Mouse (Mus musculus): ENCODE data around the gene Gm49396. TPM values are rescaled to one million over a fixed set of nuclear protein-coding genes. Genes with fewer than 3 reads are reported as not detected.

The Gm49396 gene
- polyA plus RNA-seq, 2 experiments = 5.0 to 7.3 TPM

- no peaks in the 10 kb centered on the region for H3K9me3 ChIP-seq (ENCODE audit: control insufficient read depth, low read length)
- ATAC-seq (ENCODE audit: low FRiP score, low read depth) = peak; percentile 10
- TF ChIP-seq POLR2A (IDR thresholded peaks at IDR 0.05; ENCODE audit: borderline replicate concordance, extremely low read depth, insufficient read depth, insufficient read length) = no peak
- DNase-seq (ENCODE audit: low spot score) = no peak
- H3K27ac ChIP-seq (replicated peaks; ENCODE audit: low read depth, low read length) = peak overlapping the region; percentile 92
- peak overlapping the region; percentile 85 for H3K4me2 ChIP-seq (replicated peaks; ENCODE audit: low read depth, low read length, severe bottlenecking)
- peaks cover 14% of the 10 kb centered on the region for H3K4me1 ChIP-seq (ENCODE audit: control insufficient read depth, insufficient read depth, low read length)
- H3K27me3 ChIP-seq (ENCODE audit: control insufficient read depth, insufficient read depth, low read length) = no peaks in the 10 kb centered on the region
- H3K36me3 ChIP-seq (ENCODE audit: control insufficient read depth, insufficient read depth, low read length) = peaks cover 37% of the 10 kb centered on the region
- peak overlapping the region; percentile 98 for H3K9ac ChIP-seq (ENCODE audit: low read depth, low read length, severe bottlenecking)
- under 1% methylated on average over 59 of the region's 67 CpGs for WGBS
- H3K4me3 ChIP-seq (replicated peaks; ENCODE audit: low read length) = peak overlapping the region; percentile 96
These were observed 24.9 kb downstream of the Gm49396 start for GRCm38 (mm10) chr7:30587842-30588667.

DNA sequence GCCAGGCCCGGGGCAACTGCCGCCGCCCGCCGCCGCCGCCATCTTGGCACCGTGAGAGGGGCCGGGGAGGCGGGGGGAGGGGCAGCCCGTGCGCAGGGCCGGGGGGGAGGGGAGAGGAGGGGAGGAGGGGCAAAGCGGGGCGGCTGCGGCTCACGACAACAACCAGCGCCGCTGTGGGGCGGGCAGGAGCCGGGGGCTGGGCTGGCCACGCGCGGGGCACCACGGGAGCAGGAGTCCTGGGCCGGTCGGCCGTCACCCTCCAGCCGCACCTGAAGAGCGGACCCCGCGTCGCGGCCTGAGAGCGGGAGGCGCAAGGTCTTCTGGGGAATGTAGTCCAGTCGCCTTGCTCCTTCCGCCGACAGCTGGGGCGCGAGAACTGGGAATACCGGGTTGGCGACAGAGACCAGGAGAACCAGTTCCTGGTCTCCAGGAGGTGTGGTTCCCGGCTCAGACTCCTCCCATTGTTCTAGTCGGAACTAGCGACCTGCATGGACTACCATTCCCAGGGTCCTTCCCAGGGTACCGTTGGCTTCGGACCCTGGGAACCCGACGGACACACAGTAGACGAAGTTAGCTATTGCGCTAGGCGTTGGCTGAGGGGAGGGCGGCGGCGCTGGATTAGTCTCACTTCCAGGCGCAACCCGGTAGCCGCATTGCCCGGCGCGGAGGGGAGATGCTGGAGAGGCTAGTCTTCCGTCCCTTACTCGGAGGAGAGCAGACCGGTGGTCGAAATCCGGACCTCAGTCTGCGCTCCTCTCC, 25.7 kb downstream of the Gm49396 start, which contains the start of gene Kmt2b:
Gene Kmt2b (minus strand): TSS at position 51 of the 759 bp plus-strand sequence.
- Histone ChIP-seq H3K4me2 (replicated peaks; ENCODE audit: low read depth, low read length, severe bottlenecking) (peak within 1 kb of the TSS; percentile 85), H3K9me3 (ENCODE audit: control insufficient read depth, low read length) (no peaks in the 10 kb centered on the region), H3K27me3 (ENCODE audit: control insufficient read depth, insufficient read depth, low read length) (no peaks in the 10 kb centered on the region), H3K4me3 (replicated peaks; ENCODE audit: low read length) (peak within 1 kb of the TSS; percentile 96), H3K4me1 (ENCODE audit: control insufficient read depth, insufficient read depth, low read length) (peaks cover 14% of the 10 kb centered on the region), H3K9ac (ENCODE audit: low read depth, low read length, severe bottlenecking) (peak within 1 kb of the TSS; percentile 98), H3K27ac (replicated peaks; ENCODE audit: low read depth, low read length) (peak within 1 kb of the TSS; percentile 92), H3K36me3 (ENCODE audit: control insufficient read depth, insufficient read depth, low read length) (peaks cover 29% of the 10 kb centered on the region)
- under 1% methylated on average over 38 of the region's 68 CpGs for WGBS
- peak; percentile 43; the same call in 1 of the 2 replicates for TF ChIP-seq POLR2A (IDR thresholded peaks at IDR 0.05; ENCODE audit: borderline replicate concordance, extremely low read depth, insufficient read depth, insufficient read length)
- ATAC-seq (ENCODE audit: low FRiP score, low read depth) = peak; percentile 94
- peak; percentile 98 for DNase-seq (ENCODE audit: low spot score)

GRCm38 (mm10) chr7:30589435-30590301, 26.5 kb downstream of the Gm49396 start:
- H3K4me1 ChIP-seq (ENCODE audit: control insufficient read depth, insufficient read depth, low read length) = peaks cover 14% of the 10 kb centered on the region
- H3K27me3 ChIP-seq (ENCODE audit: control insufficient read depth, insufficient read depth, low read length) = no peaks in the 10 kb centered on the region
- 28% methylated on average over 40 of the region's 40 CpGs for WGBS
- H3K9ac ChIP-seq (ENCODE audit: low read depth, low read length, severe bottlenecking) = peak overlapping the region; percentile 98
- DNase-seq (ENCODE audit: low spot score) (peak; percentile 92), ATAC-seq (ENCODE audit: low FRiP score, low read depth) (peak; percentile 70)
- no peak for TF ChIP-seq POLR2A (IDR thresholded peaks at IDR 0.05; ENCODE audit: borderline replicate concordance, extremely low read depth, insufficient read depth, insufficient read length)
- H3K4me2 ChIP-seq (replicated peaks; ENCODE audit: low read depth, low read length, severe bottlenecking) = peak overlapping the region; percentile 77
- no peaks in the 10 kb centered on the region for H3K9me3 ChIP-seq (ENCODE audit: control insufficient read depth, low read length)
- H3K4me3 ChIP-seq (replicated peaks; ENCODE audit: low read length) = peak overlapping the region; percentile 96
- peaks cover 21% of the 10 kb centered on the region for H3K36me3 ChIP-seq (ENCODE audit: control insufficient read depth, insufficient read depth, low read length)
- H3K27ac ChIP-seq (replicated peaks; ENCODE audit: low read depth, low read length) = peak overlapping the region; percentile 92

DNA sequence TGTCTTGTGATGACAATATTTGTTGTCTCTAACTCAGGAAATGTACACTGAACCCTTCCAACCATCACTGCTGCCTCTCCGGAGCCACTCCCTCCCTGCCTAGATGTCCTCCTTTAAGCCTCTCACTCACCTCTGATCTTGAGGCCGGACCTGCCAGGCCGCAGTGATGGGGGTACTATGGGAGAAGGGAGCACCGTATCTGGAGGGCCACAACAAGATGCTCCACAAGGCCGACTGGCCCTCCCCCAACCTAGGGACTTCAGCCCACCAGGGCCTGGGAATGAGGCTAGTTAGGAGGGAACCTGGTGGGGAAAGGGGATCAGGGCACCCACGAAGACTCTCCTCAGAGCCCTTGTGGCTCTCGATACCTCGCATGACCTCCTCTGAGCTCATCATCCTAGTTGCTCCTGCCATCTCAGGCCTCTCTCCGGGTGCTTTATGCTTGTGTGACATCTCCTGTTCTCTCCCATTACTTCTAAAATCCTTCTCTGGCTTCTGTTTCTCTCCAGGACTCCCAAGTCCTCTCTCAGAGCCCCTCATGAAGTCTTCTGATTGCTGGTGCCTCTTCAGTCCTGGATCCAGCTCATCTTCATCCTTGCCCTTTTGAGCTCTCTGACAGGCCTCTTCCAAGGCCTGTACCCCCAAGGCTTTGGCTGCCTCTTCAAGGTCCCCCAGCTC, 27.9 kb downstream of the Gm49396 start:
- Histone ChIP-seq H3K27ac (replicated peaks; ENCODE audit: low read depth, low read length) (no peak overlapping the region), H3K9ac (ENCODE audit: low read depth, low read length, severe bottlenecking) (no peak overlapping the region), H3K4me2 (replicated peaks; ENCODE audit: low read depth, low read length, severe bottlenecking) (no peak overlapping the region), H3K36me3 (ENCODE audit: control insufficient read depth, insufficient read depth, low read length) (peaks cover 7% of the 10 kb centered on the region), H3K27me3 (ENCODE audit: control insufficient read depth, insufficient read depth, low read length) (no peaks in the 10 kb centered on the region), H3K4me1 (ENCODE audit: control insufficient read depth, insufficient read depth, low read length) (peaks cover 14% of the 10 kb centered on the region), H3K9me3 (ENCODE audit: control insufficient read depth, low read length) (no peaks in the 10 kb centered on the region), H3K4me3 (replicated peaks; ENCODE audit: low read length) (no peak overlapping the region)
- ATAC-seq (ENCODE audit: low FRiP score, low read depth) (no peak), DNase-seq (ENCODE audit: low spot score) (no peak)
- TF ChIP-seq POLR2A (IDR thresholded peaks at IDR 0.05; ENCODE audit: borderline replicate concordance, extremely low read depth, insufficient read depth, insufficient read length) = no peak
- 82% methylated on average over 9 of the region's 9 CpGs for WGBS
